Mouse (Mus musculus): ENCODE measurements around the gene Ush2a. TPM values are rescaled to one million over a fixed set of nuclear protein-coding genes. Genes with fewer than 3 reads are reported as not detected.

Gene Ush2a
- polyA plus RNA-seq, 1 experiment from 2014 or later: 0.09 TPM

DNA sequence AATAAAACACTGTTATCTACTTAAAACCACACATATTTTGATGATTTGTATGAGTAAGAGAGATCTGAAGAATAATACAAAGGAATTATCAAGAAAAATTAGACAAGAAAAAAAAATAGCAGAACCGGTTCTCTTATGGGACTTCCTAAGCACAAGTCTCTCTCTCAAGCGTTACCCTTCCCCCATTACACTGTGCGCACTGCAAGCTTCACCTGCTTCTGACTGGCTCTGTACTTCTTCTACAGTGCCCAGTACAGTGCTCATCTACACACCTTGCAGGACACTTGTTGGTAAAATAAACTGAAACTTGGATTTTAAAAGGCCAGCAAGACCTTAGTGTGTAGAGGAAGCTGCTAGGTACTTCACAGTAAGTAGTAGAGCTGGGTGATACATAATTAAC lies 736.1 kb downstream of the Ush2a start:
- WGBS: 99% methylated on average over 3 of the region's 3 CpGs
- no peaks in the 10 kb centered on the region for H3K9me3 ChIP-seq
- no peaks in the 10 kb centered on the region for H3K27me3 ChIP-seq (ENCODE audit: poor library complexity, severe bottlenecking)
- no peak overlapping the region for H3K27ac ChIP-seq
- peaks cover 84% of the 10 kb centered on the region for H3K36me3 ChIP-seq (replicated peaks)
- no peak overlapping the region for H3K4me3 ChIP-seq
- no peak for DNase-seq (ENCODE audit: extremely low spot score, low spot score)
- H3K4me1 ChIP-seq: no peaks in the 10 kb centered on the region

DNA sequence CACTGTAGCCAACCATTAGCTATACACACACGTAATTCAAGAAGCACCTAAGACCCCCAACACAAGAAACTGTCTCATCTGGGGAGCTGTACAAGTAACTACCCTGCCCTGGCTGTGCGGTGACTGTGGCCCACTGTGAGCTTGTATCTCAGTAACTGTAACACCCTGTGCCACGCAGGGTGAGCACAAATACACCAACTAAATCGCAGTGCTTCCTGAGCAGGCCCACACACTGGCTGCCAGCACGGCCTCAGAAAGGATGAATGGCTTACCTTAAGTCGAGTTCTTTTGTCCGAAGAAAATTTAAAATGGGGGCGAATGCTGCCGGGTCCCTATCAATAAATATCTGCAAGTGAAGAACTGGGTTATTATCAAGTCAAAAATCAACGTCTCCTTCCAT lies 738.2 kb downstream of the Ush2a start:
- 91% methylated on average over 10 of the region's 10 CpGs for WGBS
- Histone ChIP-seq H3K9me3 (no peaks in the 10 kb centered on the region), H3K4me1 (peaks cover 7% of the 10 kb centered on the region), H3K27me3 (ENCODE audit: poor library complexity, severe bottlenecking) (no peaks in the 10 kb centered on the region), H3K27ac (no peak overlapping the region), H3K4me3 (no peak overlapping the region), H3K36me3 (replicated peaks) (peaks cover 75% of the 10 kb centered on the region)
- DNase-seq (ENCODE audit: extremely low spot score, low spot score): no peak

DNA sequence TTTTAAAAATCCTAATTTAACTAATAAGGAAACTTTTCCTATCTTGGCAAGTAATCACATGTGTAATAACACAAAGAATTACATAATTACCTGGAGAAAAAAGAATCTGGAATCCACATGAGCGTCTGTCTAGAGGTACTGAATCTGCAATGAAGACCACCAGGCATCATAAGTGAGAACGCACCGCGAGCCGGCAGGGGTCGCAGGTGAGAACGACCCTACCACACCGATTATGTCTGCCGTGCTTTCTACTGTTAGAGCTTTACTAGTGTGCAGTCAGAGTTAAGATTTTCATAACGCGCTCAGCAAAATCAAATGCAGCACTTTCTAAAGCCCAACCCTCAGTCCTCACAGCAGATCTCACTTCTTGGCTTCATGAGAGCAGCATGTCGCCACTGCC lies 740.0 kb downstream of the Ush2a start:
- peaks cover 25% of the 10 kb centered on the region for H3K4me1 ChIP-seq
- H3K9me3 ChIP-seq: no peaks in the 10 kb centered on the region
- peaks cover 64% of the 10 kb centered on the region for H3K36me3 ChIP-seq (replicated peaks)
- WGBS: 90% methylated on average over 12 of the region's 12 CpGs
- H3K27ac ChIP-seq: no peak overlapping the region
- no peak overlapping the region for H3K4me3 ChIP-seq
- no peaks in the 10 kb centered on the region for H3K27me3 ChIP-seq (ENCODE audit: poor library complexity, severe bottlenecking)
- DNase-seq (ENCODE audit: extremely low spot score, low spot score): no peak

DNA sequence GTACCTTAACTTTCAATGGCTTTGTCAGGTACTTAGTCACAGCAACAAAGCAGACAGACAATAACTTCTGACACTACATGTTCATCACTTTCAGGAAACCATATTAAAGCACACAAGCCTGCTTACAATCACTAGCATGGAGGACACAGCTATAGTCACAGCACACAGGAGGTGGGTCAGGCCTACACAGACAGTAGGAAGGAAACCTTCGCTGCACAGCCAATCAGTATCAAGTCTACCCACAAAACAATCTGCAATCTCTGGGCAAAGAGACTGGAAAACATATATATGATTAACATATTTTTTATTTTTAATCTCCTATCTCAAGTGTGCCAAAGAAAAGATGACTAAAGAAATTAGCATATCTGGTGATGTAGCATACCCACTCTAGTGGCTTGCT lies 743.0 kb downstream of the Ush2a start:
- WGBS: 93% methylated on average over 1 of the region's 1 CpGs
- Histone ChIP-seq H3K36me3 (replicated peaks) (peaks cover 37% of the 10 kb centered on the region), H3K27me3 (ENCODE audit: poor library complexity, severe bottlenecking) (no peaks in the 10 kb centered on the region), H3K27ac (no peak overlapping the region), H3K9me3 (no peaks in the 10 kb centered on the region), H3K4me3 (no peak overlapping the region), H3K4me1 (peaks cover 30% of the 10 kb centered on the region)
- no peak for DNase-seq (ENCODE audit: extremely low spot score, low spot score)

DNA sequence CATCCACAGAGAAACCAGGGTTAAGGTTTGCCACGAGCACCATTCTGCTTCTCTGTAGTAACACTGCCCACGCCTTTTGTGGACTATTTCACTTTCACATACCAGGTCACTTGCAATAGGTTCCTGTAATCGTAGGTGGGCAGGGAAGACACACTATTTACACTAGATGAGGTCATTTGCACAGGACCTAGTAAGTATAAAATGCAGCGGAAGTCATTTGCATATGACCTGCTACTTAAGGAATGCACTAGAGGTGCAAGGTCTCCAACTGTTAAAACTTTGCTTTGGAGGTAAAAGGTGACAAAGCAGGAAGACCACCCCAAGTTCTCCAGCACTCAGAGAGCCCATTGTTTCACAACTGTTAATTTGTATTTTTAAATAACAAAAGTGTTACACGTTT lies 744.4 kb downstream of the Ush2a start:
- Histone ChIP-seq H3K4me1 (peaks cover 30% of the 10 kb centered on the region), H3K9me3 (no peaks in the 10 kb centered on the region), H3K36me3 (replicated peaks) (peaks cover 24% of the 10 kb centered on the region), H3K27ac (no peak overlapping the region), H3K4me3 (peak overlapping the region; percentile 99), H3K27me3 (ENCODE audit: poor library complexity, severe bottlenecking) (no peaks in the 10 kb centered on the region)
- WGBS: 75% methylated on average over 5 of the region's 5 CpGs
- DNase-seq (ENCODE audit: extremely low spot score, low spot score): no peak

DNA sequence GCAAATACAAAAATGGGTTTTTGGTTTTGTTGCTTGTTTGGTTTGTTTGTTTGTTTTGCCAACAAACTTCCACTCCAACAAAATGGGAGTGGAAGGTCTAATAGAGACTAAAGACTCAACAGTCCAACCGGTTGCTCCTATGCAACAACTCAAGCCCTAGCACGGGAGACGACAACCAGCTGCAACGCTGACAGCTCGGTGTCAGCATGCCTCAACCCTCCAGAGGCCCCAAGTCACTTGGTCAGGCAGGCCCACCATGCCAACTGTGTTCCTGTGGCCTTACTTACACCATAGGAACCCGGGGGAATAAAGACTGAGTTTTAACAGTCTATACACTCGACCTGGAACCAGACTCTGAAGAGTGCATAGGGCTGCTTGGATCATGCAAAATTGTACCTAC lies 745.0 kb downstream of the Ush2a start:
- DNase-seq (ENCODE audit: extremely low spot score, low spot score): no peak
- Histone ChIP-seq H3K36me3 (replicated peaks) (peaks cover 23% of the 10 kb centered on the region), H3K4me1 (peaks cover 30% of the 10 kb centered on the region), H3K9me3 (no peaks in the 10 kb centered on the region), H3K27me3 (ENCODE audit: poor library complexity, severe bottlenecking) (no peaks in the 10 kb centered on the region), H3K4me3 (peak overlapping the region; percentile 99), H3K27ac (peak overlapping the region; percentile 97)
- 8% methylated on average over 7 of the region's 7 CpGs for WGBS

DNA sequence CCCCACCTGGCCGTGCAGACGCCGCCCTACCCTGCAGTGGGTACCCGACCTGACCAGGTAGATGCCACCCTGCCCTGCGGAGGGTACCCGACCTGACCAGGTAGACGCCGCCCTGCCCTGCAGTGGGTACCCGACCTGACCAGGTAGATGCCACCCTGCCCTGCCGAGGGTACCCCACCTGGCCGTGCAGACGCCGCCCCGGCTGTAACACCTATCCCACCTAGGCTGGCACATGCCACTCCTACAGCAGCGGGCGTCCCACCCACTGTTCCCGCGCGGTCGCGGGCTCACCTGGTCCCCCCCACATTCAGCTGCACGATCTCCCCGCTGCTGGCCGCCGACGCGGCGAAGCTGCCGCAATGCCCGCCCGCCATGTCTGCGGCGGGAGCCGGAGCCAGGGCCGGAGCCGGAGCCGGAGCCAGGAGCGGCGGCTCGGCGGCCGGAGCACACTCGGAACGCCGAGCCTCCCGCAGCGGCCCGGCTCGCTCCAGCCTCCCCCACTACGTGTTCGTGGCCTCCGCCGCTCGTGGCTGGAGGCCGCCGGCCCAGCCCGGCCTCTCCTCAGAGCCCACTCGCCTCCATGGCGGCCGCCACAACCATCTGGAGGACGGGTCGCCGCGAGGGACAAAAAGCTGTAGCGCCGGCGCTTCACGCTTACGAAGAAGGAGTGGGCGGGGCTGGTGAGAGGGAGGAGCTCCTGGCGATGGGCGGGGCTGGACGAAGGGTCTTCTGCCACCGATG lies 745.6 kb downstream of the Ush2a start, which contains the start of gene Kctd3:
Gene Kctd3, minus strand, starts transcription at position 603 of the 741 bp plus-strand sequence.
- peak within 1 kb of the TSS; percentile 99 for H3K4me3 ChIP-seq
- peak within 1 kb of the TSS; percentile 97 for H3K27ac ChIP-seq
- peaks cover 32% of the 10 kb centered on the region for H3K4me1 ChIP-seq
- H3K36me3 ChIP-seq (replicated peaks): peaks cover 18% of the 10 kb centered on the region
- 0 out of 2 replicates have a peak, but pooled peaks cover 2% of the 10 kb centered on the region for H3K27me3 ChIP-seq (ENCODE audit: poor library complexity, severe bottlenecking)
- H3K9me3 ChIP-seq: no peaks in the 10 kb centered on the region
- peak; percentile 97 for DNase-seq (ENCODE audit: extremely low spot score, low spot score)
- WGBS: 1% methylated on average over 70 of the region's 74 CpGs

DNA sequence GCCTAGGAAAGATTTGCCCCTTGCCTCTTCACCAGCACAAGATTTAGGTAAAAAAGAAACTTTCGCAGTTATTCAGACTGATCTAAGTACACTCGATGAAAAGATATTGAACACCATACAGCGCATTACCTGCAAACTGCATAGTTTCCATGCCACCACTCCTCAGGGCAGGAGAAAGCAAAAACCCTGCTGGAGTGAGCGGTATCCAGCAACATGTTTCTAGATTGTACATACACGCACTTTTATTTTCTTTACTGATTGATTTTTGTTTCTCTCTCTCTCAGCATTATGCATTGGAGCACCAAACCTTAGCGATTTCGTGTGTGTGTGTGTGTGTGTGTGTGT lies 746.1 kb downstream of the Ush2a start:
- no peak for DNase-seq (ENCODE audit: extremely low spot score, low spot score)
- Histone ChIP-seq H3K27me3 (ENCODE audit: poor library complexity, severe bottlenecking) (peaks cover 8% of the 10 kb centered on the region; the same call in 1 of the 2 replicates), H3K36me3 (replicated peaks) (peaks cover 18% of the 10 kb centered on the region), H3K27ac (peak overlapping the region; percentile 97; the same call in 1 of the 2 replicates), H3K4me3 (peak overlapping the region; percentile 99), H3K4me1 (peaks cover 37% of the 10 kb centered on the region), H3K9me3 (no peaks in the 10 kb centered on the region)
- 46% methylated on average over 7 of the region's 7 CpGs for WGBS

DNA sequence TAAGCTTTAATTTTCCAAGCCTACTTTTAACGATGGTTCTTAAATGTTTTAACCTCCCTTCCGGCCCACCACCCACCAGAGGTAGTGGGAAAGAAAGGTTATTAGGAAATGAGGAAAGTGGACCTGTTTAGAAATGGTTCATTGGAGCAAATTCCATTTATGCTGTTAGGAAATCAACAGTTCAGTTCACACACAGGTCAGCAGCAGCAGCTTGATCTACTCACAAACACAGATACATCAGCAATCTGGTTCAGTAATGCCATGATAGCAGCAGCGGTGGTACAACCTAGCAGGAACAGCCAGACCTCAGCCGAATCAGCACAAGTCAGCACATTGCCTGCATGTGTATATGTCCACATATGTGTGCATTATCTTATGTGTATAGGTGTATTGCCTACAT lies 748.8 kb downstream of the Ush2a start:
- Histone ChIP-seq H3K9me3 (no peaks in the 10 kb centered on the region), H3K4me3 (no peak overlapping the region), H3K36me3 (replicated peaks) (peaks cover 2% of the 10 kb centered on the region), H3K4me1 (peaks cover 51% of the 10 kb centered on the region), H3K27me3 (ENCODE audit: poor library complexity, severe bottlenecking) (peaks cover 28% of the 10 kb centered on the region), H3K27ac (no peak overlapping the region)
- no peak for DNase-seq (ENCODE audit: extremely low spot score, low spot score)
- 90% methylated on average over 4 of the region's 4 CpGs for WGBS

DNA sequence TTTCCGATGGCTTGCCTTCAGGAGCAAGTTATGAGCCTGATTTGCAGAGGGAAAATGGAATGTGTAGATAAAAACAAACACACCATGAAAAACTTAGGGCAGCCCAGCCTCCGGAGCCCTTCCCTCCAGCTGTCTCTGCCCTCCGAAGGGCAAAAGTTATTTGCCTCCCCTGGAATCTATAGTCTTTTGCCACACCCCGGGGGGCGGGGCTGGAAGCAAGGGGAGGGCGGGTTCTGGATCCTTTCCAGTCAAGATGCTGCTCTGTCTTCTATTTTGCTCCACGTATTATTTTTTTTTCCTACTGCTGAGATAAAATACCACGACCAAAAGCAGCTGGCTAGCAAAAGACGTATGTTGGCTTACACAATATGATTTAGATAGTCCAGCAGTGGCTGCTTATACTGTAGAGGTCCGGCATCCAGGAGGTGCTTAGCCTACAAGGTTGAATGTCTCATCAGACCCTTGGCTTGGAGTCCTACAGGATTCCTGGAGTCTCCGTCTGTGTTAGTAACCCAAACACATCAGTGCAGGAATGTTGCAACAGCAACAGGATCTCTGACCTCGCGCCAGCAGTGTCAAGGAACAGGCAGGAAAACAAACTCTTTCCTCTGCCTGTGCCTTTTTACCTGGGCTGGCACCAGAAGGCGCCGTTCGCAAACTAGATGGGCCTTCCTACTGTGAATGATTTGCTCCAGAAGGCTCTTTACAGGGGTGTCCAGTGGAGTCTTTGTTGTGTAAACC lies 751.2 kb downstream of the Ush2a start:
- DNase-seq (ENCODE audit: extremely low spot score, low spot score): no peak
- H3K4me1 ChIP-seq: peaks cover 38% of the 10 kb centered on the region
- peaks cover 28% of the 10 kb centered on the region for H3K27me3 ChIP-seq (ENCODE audit: poor library complexity, severe bottlenecking)
- peak overlapping the region; percentile 40; the same call in 1 of the 2 replicates for H3K27ac ChIP-seq
- no peaks in the 10 kb centered on the region for H3K36me3 ChIP-seq (replicated peaks)
- H3K4me3 ChIP-seq: peak overlapping the region; percentile 18; the same call in 1 of the 2 replicates
- WGBS: 5% methylated on average over 16 of the region's 16 CpGs
- no peaks in the 10 kb centered on the region for H3K9me3 ChIP-seq

DNA sequence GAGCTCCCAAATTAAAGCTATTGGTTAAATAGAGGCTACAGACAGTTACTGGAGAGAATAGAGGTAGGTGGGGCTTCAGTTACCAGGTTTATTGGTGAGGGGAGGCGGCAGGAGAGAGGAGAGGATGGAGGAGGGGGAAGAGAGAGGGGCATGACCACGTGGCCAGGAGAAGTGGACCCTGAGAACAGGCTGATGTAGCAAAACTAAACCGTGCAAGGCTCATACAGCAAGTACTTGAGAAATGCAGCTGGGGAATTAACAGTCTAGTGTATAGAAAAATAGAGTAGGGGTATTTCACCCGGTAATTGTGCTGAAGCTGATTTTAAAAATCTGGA lies 751.7 kb downstream of the Ush2a start:
- Histone ChIP-seq H3K27me3 (ENCODE audit: poor library complexity, severe bottlenecking) (peaks cover 28% of the 10 kb centered on the region), H3K9me3 (no peaks in the 10 kb centered on the region), H3K4me3 (peak overlapping the region; percentile 18; the same call in 1 of the 2 replicates), H3K36me3 (replicated peaks) (no peaks in the 10 kb centered on the region), H3K27ac (peak overlapping the region; percentile 40; the same call in 1 of the 2 replicates), H3K4me1 (peaks cover 38% of the 10 kb centered on the region)
- DNase-seq (ENCODE audit: extremely low spot score, low spot score): no peak
- WGBS: 6% methylated on average over 4 of the region's 4 CpGs
